Mouse (Mus musculus) yolk sac, embryonic 10.5 days (tissue): ENCODE results near the gene Usf2.
"Not testable (repeated sequence)": the region's sequence is repeated elsewhere in the genome, so short reads cannot be mapped to it uniquely, and the experiment has no call there.

ENCODE experiments used
- DNase-seq: peaks from one replicate; pipeline ENCODE4 v3.0.0-alpha.2; 2017; ENCODE audit warnings: low spot score

Gene Usf2

DNA sequence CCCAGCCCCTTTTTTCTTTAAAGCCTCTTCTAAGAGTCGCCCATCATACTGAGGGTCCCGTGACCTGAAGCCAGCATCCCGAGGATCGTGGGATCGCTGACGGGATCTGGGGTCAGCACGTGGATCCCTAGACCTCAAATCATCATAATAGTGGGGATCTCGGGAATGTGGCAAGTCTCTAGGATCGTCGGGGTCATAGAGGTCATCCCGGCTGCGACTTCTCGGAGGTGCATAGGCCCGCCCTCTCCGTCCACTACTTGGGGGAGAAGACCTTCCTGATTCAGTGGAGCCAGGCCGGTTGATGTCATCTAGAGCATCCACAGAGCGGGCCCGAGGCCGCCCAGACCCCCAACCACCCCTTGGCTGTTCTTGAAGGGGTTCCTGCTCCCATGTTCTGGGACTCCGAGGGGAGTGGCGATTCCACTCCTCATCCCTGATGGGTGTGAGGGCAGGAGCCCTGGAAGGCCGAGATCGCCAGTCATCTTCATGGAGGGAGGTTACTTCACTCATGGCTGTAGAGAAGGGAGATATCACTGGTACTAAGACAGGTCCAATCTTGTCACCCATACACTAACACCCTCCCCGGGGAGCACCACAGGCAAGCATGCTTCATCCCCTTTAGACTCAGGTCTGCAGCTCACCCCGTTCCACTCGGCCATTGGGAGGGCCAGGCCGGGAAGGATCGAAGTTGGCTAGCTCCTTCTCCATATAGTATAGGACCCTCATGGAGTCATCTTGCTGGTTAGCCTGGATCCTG lies 1.7 kb upstream of the Usf2 start:
- peak; percentile 29 for DNase-seq

DNA sequence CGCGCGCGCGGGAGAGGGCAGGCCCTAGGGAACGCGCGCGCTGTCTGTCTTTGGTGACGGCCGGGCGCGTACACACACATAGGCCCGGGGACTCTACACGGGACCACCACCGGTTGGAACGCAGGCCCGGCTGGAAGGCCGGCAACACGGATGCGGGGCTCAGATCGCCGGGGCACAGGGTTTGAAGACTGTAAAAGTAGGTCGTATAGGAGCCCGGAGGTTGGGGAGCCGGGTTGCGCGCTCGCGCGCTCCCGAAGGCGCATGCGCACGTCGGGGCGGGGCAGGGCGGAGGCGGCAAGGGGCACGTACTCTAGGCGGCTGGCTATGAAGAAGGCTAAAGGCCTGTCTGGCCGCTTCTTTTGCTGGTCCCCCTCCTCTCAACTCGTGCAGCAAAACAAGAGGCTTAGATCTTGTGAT lies 772 bp upstream of the Usf2 start:
- peak; percentile 91 for DNase-seq

DNA sequence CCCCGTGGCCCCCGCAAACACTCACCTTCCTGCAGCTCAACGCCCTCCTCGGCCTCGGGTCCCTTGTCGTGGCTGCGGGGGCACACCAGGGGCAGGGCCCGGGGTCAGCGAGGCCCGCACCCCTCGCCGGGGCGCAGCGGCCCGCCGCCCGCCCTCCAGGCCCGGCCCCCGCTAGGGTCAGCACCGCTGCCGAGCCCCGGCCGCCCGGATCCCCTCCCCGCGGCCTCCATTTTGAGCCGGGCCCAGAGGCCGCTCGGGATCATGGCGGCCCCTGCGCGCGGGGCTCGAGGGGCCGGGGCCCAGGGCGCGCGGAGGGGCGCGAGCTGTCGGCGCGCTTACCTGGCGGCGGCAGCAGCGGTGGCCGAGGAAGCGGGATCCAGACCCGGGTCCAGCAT lies 249 bp downstream of the Usf2 start:
- no peak for DNase-seq

DNA sequence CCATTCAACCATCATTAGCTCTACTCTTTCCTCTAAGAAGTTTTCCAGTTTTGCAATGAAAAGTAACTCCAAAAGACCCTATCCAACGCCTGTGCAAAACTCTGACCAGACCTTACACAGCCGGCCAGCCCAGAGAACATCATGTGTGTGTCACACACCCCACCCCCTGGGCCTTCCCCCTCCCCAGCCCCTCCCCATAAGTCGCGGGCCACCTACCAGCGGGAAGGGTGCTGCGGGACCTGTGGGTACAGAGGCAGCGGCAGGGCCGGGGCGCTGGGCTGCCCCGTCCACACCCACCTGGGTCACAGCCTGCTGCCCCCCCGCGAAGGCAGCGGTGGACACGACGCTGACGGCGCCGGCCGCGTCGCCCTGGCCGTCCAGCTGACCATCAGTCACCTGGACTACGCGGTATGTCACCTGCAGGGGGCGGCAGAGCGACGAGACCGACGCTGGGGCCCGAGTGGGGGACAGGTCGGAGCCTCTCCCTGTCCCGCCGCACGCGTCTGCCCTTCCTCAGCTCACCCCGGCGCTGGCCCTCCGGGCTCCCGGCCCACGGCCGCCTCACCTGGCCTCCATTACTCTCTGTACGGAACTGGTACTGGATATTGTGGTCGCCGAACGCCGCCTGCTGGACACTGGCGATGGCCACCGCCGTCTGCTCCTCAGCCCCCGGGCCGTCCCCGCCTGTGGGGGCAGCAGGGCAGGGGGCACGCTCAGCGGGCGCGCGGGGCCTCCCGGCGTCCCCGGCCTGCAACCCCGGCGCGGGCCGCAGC lies 833 bp downstream of the Usf2 start:
- DNase-seq = peak; percentile 89

DNA sequence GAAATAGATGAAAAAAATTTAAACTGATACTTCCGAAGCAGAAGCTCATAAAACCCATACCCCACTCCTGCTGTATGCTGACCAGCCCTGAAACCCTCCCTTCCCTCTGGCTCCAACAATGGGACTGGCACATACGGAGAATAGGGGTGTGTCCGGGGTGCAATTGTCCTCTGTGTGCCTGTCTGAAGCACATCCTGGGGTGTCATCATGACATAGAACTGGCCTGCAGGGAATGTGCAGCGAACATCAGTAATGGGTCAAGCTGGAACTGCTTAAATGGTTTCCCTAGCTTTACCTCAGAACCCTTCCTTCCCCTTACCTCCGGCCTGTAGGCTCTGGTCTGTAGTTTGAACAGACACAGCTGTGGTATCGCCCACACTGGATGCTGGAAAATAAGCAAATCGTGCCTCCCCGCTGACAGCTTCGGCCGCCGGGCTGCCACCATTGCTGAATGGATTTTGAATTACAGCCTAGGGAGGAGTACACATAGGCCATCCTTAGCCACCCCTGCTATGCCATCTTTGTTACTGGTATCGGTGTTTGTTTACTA lies 1.6 kb downstream of the Usf2 start:
- DNase-seq = no peak

DNA sequence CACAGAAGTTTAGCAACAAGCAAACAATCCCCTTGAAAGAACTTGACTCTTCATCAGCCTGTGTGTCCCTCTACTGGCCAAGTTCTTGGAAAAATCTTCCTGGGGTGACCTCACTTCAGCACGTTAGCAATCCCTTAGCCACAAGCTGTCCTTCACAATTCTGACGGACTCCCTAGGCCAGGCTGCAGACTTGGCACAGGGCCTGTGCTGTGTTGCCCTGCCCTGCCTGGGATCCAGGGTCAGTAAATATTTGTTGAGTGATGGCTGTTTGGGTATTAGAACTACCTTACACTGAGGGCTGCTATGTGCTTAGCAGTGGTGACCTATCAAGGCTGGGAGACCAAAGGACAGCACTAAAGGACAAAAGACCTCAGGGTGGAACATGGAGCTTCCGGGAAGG lies 2.6 kb downstream of the Usf2 start:
- DNase-seq = no peak

DNA sequence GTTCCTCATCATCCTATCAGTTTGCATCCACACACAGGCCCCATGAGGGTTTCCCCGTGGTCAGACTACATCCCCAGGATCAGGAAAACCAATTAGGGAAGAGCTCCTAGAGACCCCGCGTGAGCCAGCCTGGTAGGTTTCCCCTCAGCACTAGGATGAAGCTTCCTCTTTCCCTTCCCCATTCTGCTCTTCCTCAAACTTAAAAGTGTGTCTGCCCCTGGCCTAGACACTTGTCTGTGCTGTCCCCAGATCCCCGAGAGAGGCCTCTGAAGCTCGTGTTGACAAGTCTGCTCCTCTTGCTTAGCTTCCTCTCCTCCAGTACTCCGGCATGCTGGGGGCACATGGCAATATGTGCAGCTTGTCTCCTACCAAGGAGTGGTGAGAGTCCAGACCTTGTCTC lies 3.1 kb downstream of the Usf2 start:
- no peak for DNase-seq

DNA sequence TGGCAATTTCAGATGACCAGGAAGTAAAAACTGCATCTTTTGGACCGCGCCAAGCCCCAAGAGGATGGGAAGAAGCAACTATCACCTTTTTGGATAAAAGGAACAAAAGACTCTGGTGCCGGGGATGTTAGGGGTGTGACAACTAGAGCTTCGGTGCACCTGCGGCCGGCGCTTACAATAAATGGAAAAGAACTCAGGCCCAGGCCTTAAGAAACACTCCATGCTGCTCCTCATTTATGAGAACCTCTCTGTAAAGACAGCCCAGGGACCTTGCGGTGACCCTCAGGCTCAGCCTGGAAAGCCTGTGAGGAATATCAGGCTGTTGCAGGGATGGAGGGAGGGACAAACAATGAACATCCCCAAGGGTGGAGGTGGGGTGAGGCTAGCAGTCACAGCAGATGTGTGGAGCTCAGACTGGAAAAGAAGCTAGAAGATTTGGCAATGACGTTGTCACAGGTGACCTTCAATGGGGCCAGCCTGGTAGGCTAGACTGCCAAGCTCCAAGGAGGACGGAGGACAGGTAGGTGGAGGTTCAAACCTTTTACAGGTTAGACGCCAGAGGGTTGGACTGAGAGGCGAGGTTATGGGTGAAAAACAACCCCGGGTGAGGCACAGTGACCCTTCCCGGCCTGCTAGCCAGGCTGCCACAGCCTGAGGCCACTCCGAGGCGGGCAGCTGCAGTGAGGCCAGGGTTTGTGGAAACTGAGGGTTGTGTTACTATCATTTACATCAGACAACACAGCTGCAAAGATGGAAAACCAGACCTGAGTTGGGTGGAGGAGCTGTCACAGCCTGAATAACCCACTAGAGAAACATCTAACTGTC lies 4.0 kb downstream of the Usf2 start:
- DNase-seq = no peak

DNA sequence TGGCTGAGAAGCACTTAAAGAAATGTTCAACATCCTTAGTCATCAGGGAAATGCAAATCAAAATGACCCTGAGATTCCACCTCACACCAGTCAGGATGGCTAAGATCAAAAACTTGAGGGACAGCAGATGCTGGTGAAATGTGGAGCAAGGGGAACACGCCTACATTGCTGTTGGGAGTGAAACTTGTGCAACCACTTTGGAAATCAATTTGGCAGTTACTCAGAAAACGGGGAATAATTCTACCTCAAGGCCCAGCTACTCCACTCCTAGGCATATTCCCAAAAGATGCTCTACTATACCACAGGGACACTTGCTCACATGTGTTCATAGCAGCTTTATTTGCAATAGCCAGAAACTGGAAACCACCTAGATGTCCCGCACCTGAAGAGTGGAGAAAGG lies 6.7 kb downstream of the Usf2 start:
- DNase-seq = not testable (repeated sequence)

DNA sequence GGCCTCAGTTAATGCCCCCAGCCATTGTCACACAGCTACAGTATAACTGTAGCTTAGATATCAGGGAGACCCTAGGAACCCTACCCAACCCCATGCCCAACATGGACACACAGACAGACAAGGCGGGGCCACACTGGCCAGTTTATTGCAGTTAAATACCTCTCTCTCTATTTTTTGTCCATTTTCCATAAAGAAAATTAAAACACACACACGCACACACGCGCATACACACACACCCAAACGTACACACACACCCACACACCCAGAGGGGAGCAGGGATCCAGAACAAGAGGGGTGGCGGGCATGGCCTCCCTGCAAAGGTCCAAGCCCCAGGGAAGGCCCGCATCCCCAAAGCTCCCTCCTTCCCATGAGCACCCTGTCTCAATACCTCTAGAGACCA lies 10.7 kb downstream of the Usf2 start:
- DNase-seq = no peak

DNA sequence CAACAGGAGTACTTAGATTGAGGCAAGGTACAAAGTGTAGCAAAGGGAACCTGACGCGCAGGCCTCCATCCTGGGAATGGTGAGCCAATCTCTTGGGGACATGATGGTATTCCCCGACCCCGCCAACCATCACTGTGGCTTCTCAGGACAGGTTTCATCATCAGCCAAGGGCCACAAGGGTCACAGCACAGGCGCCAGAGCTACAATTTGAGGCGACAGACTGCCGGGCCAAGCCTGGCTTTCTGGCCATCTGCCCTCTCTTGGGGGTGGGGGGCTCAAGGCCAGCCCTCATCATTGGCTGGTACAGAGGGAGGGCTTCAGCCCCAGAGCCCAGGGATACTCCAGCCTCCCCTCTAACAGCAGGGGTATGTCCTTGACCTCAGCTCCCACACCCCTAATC lies 11.1 kb downstream of the Usf2 start:
- DNase-seq = not testable (repeated sequence)

DNA sequence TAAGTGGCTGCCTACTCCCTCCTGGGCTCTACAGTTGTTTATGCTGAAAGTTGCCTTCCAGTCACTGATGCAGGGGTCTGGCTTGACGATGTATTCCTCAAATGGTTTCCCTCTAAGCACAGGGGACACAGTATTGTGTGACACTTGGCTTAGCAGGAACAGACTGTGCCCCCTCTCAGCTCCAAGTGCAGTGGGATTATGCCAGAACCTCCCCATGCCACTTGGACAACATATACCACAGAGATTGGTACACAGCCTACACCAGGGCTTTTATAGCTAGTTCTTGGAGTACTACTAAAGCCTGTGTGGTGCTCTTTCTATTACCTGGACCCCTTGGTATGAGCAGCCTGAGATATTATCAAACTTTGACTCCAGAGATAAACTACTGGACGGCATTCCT lies 11.9 kb downstream of the Usf2 start:
- DNase-seq = not testable (repeated sequence)

DNA sequence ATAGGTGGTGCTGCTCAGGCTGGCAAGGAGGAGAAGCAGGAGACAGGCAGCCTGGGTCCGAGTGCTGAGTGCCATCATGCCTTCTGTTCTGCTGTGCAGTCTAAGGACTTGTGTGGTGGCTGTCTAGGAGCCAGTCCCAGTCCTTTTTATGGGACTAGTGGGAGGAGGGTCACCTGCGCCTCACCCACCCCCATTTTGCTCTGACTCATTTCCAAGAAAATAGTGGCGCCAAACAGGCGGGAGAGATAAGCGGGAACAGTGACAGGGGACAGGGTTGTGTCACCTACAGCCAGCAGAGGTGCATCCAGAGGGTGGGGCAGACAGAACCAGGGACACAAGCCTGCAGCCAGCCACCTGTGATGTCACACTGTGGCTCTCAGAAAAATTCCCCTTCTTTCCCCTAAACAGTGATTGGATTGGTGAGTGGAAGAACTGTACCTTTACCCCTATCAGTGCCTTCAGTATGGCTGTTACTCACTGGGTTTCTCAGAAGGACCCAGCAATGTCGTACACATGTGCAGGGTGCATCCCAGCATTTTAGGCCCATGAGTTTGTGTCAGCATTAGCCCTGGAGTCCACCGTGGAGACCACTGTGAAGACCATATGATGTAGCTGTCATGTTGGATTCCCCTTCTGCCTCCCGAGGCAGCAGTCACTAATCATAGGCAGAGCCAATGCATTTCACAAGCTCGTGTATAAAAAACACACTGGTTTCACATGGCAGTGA lies 12.5 kb downstream of the Usf2 start, which contains the start of gene Hamp:
Gene Hamp (minus strand): TSS at position 124 of the 727 bp plus-strand sequence.
- DNase-seq = no peak

DNA sequence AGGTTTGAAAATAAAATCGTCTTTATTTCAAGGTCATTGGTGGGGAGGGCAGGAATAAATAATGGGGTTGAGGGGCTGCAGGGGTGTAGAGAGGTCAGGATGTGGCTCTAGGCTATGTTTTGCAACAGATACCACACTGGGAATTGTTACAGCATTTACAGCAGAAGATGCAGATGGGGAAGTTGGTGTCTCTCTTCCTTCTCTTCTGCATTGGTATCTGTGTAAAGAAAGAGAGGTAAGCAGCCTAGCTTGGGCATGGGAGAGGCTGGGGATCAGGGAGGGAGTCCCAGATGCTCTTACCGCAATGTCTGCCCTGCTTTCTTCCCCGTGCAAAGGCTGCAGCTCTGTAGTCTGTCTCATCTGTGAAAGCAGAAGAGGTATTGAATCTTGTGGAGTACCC lies 14.2 kb downstream of the Usf2 start:
- not testable (repeated sequence) for DNase-seq

DNA sequence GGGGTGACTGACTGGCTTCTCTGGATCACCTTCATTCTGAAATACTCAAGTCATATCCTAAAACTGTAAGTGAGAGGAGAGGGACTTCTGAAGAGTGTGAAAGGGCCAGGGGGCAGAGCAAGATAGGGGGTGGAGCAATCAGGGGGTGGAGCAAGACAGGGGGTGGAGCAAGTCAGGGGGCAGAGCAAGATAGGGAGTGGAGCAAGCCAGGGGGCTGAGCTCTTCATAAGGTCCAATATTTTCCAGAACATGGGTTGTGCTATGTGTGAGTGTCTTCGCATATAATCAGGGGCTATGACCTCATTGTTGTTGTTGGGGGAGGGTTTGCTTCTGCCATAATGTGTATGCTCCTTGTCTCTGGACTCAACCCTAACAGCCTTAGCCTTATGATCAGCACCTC lies 16.5 kb downstream of the Usf2 start:
- DNase-seq = not testable (repeated sequence)

DNA sequence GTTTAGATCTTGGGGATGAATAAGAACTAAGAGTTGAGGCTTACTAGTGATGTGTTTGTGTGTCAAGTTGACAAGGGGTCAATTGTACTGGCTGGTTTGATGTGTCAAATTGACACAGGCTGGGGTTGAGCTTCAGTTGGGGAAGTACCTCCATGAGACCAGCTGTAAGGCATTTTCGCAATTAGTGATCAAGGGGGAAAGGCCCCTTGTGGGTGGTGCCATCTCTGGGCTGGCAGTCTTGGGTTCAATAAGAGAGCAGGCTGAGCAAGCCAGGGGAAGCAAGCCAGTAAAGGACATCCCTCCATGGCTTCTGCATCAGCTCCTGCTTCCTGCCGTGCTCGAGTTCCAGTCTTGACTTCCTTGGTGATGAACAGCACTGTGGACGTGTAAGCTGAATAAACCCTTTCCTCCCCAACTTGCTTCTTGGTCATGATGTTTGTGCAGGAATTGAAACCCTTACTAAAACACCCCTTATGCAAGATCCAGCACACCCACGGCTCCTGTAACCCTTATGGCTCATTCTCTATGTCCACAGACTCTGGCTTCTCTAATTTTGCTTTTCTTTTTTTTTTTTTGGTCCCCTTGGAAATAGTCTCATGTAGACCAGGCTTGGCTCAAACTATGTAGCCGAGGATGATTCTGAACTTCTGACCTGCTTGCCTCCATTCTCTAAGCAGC lies 21.0 kb downstream of the Usf2 start:
- not testable (repeated sequence) for DNase-seq

DNA sequence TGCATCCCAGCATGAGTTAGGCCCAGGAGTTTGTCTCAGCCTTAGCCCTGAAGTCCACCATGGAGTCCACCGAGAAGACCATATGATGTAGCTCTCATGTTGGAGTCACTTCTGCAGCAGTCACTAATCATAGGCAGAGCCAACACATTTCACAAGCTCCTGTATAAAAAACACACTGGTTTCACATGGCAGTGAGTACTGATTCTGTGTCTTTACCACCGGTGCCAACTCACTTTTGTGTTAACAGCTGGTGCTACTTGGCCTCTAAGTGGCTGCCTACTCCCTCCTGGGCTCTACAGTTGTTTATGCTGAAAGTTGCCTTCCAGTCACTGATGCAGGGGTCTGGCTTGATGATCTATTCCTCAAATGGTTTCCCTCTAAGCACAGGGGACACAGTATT lies 32.0 kb downstream of the Usf2 start, which contains the start of gene Hamp2:
Gene Hamp2 (minus strand): TSS at position 101 of the 400 bp plus-strand sequence.
- not testable (repeated sequence) for DNase-seq

DNA sequence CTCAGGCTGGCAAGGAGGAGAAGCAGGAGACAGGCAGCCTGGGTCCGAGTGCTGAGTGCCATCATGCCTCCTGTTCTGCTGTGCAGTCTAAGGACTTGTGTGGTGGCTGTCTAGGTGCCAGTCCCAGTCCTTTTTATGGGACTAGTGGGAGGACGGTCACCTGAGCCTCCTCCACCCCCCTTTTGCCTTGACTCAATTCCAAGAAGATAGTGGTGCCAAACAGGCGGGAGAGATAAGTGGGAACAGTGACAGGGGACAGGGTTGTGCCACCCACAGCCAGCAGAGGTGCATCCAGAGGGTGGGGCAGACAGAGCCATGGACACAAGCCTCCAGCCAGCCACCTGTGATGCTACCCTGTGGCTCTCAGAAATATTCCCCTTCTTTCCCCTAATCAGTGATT lies 32.5 kb downstream of the Usf2 start:
- DNase-seq = no peak

DNA sequence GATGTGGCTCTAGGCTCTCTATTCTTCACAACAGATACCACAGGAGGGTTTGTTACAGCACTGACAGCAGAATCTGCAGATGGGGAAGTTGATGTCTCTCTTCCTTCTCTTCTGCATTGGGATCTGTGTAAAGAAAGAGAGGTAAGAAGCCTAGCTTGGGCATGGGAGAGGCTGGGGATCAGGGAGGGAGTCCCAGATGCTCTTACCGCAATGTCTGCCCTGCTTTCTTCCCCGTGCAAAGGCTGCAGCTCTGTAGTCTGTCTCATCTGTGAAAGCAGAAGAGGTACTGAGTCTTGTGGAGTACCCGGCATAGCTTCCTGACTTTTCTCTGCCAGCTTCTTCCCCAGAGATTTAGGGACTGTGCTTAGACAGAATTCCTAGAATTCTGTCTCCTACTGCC lies 34.1 kb downstream of the Usf2 start:
- not testable (repeated sequence) for DNase-seq

DNA sequence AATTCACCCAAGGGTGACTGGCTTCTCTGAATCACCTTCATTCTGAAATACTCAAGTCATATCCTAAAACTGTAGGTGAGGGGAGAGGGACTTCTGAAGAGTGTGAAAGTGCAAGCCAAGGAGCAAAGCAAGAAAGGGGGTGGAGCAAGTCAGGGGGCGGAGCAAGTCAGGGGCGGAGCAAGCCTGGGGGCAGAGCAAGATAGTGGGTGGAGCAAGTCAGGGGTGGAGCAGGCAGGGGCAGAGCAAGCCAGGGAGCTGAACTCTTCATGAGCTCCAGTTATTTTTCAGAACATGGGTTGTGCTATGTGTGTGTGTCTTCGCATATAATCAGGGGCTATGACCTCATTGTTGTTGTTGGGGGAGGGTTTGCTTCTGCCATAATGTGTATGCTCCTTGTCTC lies 36.4 kb downstream of the Usf2 start:
- DNase-seq = no peak

DNA sequence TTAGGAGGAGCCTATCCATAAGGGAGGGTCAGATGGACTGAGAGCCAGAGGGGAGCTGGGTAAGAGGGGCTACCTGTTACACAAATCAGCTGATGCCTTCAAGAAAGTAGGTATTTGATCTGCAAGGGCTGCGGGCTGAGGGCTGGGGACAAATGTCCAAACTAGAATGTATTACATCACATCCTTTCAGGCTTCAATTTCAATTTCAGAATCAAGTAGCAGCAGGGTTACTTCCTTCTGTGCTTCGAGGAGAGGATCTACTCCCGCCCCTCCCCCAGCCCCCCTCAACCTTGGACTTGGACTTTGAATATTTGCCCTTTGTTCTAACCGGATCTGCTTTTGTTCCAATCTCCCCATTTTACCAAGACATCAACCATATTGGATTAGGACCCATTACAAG lies 39.4 kb downstream of the Usf2 start:
- DNase-seq = no peak
